Mouse (Mus musculus): ENCODE results near the gene Slc26a10.

DNA sequence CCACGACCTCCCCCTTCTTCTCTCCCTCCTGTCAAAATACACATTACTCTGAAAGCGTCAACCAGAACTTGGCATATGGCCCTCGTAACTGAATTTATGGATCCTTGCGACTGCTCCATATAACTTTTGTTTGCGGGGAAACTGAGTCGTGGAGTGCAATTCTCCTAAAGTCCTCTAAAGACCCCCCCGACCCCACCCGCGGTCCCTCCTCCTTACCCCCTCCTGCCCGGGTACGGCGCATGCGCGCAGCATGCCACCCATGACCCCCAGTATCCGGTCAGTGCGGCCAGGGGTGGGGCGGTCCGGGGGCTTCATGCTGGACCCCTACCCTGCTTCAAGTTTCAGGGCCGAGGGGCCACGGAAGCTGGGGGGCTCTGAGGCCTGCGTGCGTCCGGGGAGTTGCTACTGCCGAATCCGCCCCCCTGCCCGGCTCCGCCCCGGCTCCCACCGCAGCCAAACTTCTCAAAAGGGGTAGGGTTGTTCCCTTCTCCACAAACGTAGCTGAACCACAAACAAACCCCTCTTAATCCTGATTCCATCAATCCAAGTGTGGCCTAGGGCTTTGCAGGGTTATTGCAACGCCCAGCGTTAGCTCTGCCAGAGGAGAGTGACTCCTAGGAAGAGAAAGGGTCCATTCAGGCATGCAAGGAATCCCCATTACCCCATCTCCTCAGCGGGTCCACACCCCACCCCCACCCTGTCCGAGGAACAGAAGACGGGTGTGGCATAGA lies 9.4 kb upstream of the Slc26a10 start, which contains the start of gene Arhgef25:
- TF ChIP-seq CTCF (IDR thresholded peaks at IDR 0.05; ENCODE audit: borderline replicate concordance, extremely low read depth, insufficient read depth, insufficient read length) (no peak), POLR2A (IDR thresholded peaks at IDR 0.05; ENCODE audit: borderline replicate concordance, extremely low read depth, insufficient read depth, insufficient read length, poor library complexity, severe bottlenecking) (no peak)
